Mouse (Mus musculus): ENCODE data around the gene Ifrd1.

DNA sequence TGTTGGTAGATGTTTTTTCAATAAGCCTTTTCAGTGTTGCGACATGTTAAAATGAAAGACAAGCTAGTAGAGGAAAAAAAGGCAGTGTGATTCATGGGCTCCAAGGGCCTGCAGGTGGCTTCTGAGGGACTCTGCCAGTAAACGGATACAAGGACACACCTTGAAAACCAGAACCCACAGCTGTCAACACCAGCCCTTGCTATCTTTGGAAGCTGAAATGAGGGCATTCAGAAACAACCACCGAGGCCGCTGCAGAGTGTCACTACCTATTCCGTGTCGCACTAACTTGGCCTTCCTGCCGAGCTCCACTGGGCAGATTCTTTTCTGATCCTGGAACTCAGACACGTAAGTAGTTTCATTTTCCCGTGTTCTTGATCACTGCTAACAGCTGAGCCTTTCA lies 49.9 kb downstream of the Ifrd1 start:
- TF ChIP-seq CTCF (IDR thresholded peaks at IDR 0.05; ENCODE audit: low read depth, low read length) (no peak), EP300 (IDR thresholded peaks at IDR 0.05; ENCODE audit: insufficient read depth, low read depth, low read length) (no peak), POLR2A (IDR thresholded peaks at IDR 0.05; ENCODE audit: insufficient read depth, low read length) (no peak)
